Mouse (Mus musculus) heart, postnatal 14 days (tissue): Measurements from ENCODE around the gene Bcas3. TPM values are rescaled to one million over a fixed set of nuclear protein-coding genes. Genes with fewer than 3 reads are reported as not detected.
A peak's percentile ranks its signal among the peaks of the same experiment; 100 is the strongest.

Experiments used
- DNase-seq, 2 experiments: peaks; one replicate each; pipeline ENCODE4 v3.0.0; 2021 to 2022
- intact Hi-C: fragments of 180-260 bp; cut with DNase I; formaldehyde crosslinking; loops from one replicate; pipeline ENCODE4 v1.15.1; 2025
- microRNA-seq, 2 experiments: library from miRNA; unstranded; fragments of <30 nt; microRNA quantifications; one replicate each; pipeline ENCODE4 v1.2.0; 2021 to 2022
- total RNA-seq, 2 experiments: library from RNA; stranded (reverse); gene quantifications; 2 replicates each; pipeline ENCODE4 v1.2.3; 2021

Gene Bcas3
- total RNA-seq, 2 experiments from 2014 or later = 33.7 to 39.2 TPM

GRCm38 (mm10) chr11:85842596-85843346, 489.8 kb downstream of the Bcas3 start:
- no peak for DNase-seq
- intact Hi-C loops = loop anchor here (2.0 kb wide), 3 partner anchors 324 to 460 kb away; no protein-coding TSS in a partner anchor

GRCm38 (mm10) chr11:85843347-85843692, 490.4 kb downstream of the Bcas3 start:
- intact Hi-C loops = loop anchor here (2.0 kb wide), 3 partner anchors 325 to 461 kb away; no protein-coding TSS in a partner anchor

DNA sequence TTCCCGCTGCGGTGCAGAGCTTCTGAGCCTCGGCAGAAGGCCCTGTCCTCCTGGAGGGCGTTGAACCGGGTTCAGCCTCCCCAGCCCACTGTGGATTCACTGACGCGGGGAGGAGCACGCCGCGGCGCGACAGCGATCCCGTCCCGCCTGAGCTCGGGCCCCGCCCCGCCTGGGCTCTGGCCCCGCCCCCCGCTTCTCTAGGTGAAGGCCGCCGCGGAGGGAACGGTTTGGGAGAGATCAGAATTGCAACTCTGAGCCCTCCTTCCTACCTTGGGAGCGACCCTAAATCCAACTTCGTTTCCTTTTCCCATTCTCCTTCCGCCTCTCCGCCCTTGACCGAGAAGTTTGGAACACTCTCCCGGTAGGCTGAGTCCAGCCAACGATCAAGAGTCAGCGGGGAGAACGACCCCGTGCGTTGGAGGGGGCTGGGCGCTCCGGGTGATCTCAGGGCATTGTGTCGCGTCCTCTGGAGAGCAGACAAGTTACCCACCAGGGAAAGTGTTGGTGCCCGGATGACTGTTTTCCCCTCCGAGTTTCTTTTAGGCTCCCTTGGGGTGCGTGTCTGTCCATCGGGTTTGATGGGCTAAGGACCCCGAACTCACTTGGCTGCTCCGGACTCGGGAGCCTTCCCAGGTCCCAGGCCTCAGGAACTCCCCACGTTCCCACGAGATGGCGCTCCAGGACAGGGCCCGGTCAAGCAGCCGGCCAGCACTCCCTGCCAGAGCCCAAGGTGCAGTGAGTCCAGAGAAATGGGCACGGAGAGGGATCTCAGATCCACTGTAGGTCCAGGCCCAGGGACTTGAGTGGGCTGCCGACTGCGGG, 491.4 kb downstream of the Bcas3 start:
- DNase-seq = peak; percentile 93 to 95
- intact Hi-C loops = loop anchor here (2.0 kb wide), 1 partner anchor 128 kb away; no protein-coding TSS in a partner anchor

More at GRCm38 (mm10) chr11:85843347-85843692, 490.4 kb downstream of the Bcas3 start:
- DNase-seq = peak; percentile 88 to 90

DNA sequence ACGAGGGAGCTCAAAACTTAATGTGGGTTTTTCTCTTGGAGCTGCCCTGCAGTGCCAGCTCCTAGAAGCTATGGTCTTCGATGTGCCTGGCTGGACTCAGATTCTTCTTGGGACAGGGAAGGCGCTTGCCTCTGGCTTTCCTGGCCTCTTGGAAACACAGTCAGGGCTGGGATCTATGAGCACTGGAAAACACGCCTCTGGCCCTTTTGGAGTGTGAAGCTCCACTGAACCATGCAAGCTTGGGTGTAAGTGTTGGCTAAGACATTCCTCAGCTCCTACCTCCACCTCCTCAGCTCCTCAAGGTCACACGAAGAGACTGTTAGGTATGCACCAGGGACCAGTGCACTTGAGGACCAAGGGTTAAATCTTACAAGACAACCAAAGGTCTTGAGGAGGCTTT, 492.0 kb downstream of the Bcas3 start:
- no peak for DNase-seq
- intact Hi-C loops = loop anchor here (2.0 to 5.0 kb wide), 3 partner anchors 128 to 512 kb away; partner anchors contain the start of gene Med13

DNA sequence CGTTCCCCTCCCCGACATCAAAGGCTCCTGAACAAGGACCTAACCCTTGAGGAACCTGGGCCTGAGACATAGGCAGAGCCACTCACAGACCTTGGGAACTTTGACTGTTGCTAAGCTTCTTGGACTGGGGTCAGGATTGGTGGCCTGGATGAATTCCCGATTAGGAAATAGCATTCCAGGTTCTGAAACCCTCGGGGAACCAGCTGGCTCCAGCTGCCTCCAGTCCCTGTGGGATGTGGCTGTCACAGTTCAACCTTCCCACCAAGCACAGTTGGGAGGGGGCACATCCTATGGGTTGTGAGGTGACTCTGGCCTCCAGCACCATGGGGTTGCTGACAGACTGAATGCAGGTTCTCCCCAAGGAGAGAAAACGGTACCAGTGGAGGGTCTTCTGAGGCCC, 493.0 kb downstream of the Bcas3 start:
- intact Hi-C loops = loop anchor here (2.0 to 5.0 kb wide), 3 partner anchors 127 to 511 kb away; partner anchors contain the start of gene Med13
- DNase-seq = peak; percentile 66 to 68

DNA sequence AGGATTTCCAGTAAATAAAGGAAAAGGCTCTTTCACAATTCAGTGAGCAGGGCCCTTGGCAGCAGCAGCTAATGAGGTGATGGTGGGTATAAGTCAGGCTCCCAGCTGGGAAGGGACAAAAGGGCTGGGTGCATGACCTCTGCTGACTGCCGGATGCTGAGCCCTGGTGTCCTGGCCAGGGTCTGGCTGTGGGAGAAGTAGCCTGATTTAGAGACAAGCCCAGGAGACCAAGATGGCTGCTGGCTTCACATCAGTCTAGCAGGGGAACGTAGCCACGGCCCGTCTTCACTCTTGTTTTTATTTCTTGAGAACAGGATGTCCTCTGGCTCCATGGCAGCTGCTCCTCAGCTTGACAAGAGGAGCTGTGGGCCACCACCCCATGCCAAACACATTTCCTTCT, 493.5 kb downstream of the Bcas3 start:
- DNase-seq = peak in 1 of 2 experiments; percentile 59

DNA sequence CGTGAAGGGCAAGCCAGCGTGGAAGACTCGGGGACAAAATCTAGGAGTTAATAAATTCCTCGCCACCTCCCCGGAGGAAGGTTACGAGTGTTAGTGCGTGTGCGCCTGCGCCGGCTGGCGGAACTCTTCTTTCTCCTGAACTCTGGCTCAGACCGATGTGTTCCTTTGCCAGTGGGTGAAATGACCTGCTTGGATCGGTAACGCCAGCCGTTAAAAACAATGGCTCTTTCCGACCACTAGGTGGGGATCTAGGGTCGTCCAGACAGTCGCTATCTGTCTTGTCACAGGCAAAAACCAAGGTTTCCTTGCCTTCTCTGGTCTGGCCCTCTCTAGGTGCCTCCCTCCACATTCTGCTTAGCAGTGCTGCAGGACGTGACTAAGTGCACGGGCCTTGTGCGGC, 496.1 kb downstream of the Bcas3 start:
- intact Hi-C loops = loop anchor here (2.0 to 5.0 kb wide), 3 partner anchors 218 to 508 kb away; partner anchors contain the start of gene Med13

More for the DNA sequence above, 493.5 kb downstream of the Bcas3 start:
- intact Hi-C loops = loop anchor here (5.0 kb wide), 2 partner anchors 326 to 511 kb away; partner anchors contain the start of gene Med13

DNA sequence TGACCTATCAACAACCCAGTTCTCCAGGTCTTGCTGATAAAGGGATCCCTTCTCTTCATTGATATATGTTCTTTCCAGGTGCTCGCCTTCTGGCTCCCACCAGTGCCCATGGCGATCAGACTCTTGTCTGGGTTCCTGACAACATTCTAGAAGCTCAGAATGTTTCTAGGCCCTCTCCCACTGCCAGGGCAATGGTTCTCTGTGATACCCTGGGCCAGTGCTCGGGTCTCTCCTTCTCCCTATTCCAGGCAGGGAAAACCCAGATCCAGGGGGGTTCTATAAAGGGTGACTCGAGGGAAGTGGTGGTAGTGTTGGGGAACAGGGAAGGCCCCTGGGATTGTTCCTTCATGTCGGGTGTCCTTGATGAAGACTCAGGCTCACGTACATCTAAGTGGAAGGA, 497.3 kb downstream of the Bcas3 start, which contains the start of gene Gm11444:
TSS of gene Gm11444 (minus strand) at position 101 of the 400 bp plus-strand sequence.
- intact Hi-C loops = no loop called here
- no peak for DNase-seq

More for the DNA sequence above, 496.1 kb downstream of the Bcas3 start:
- peak; percentile 63 to 74 for DNase-seq

GRCm38 (mm10) chr11:85850758-85851157, 497.8 kb downstream of the Bcas3 start:
- no peak for DNase-seq
- intact Hi-C loops = no loop called here

GRCm38 (mm10) chr11:85857997-85858698, 505.2 kb downstream of the Bcas3 start:
- DNase-seq = no peak
- intact Hi-C loops = no loop called here

GRCm38 (mm10) chr11:85864363-85864762, 511.4 kb downstream of the Bcas3 start:
- DNase-seq = no peak

More at GRCm38 (mm10) chr11:85864363-85864762, 511.4 kb downstream of the Bcas3 start:
- intact Hi-C loops = no loop called here

Small RNA genes lying within 50 kb of the gene (microRNA-seq; reads per million reads assigned to microRNA genes)
- gene Mir5110 = 0 reads per million in 2 experiments

Other genes with a start within 250 kb of the Bcas3 start
- gene Usp32, start 213.0 kb upstream of the Bcas3 start, total RNA-seq = 10 to 100 TPM; 21.8 to 22.7 TPM
- gene 1700125H20Rik, start 182.8 kb upstream of the Bcas3 start, total RNA-seq = not detected
- gene Appbp2, start 118.0 kb upstream of the Bcas3 start, total RNA-seq = 10 to 100 TPM; 20.4 to 21.0 TPM
- 10 to 100 TPM; 11.6 to 11.8 TPM for gene Ppm1d, start 41.9 kb upstream of the Bcas3 start, total RNA-seq